In genomic region chr12:110850010-110850928, GRCm38 (mm10) we compare ENCODE assay signal across 8 mouse cellular contexts. TPM values are rescaled to one million over a fixed set of nuclear protein-coding genes. Genes with fewer than 3 reads are reported as not detected.
DNase-seq lines count a peak whose midpoint lies in the region; TF ChIP-seq lines count a peak whose summit lies in the region.

TSS of gene Zfp839 (plus strand) at chr12:110850253.

- no peaks in the 10 kb centered on the region for H3K4me1 ChIP-seq in cortical plate, adult 2 months (ENCODE audit: control insufficient read depth, insufficient read depth, low read length)
- peaks cover 73% of the 10 kb centered on the region for H3K4me1 ChIP-seq in megakaryocyte, embryonic 14.5 days

- no peaks in the 10 kb centered on the region for H3K9me3 ChIP-seq in megakaryocyte, embryonic 14.5 days

- H3K27ac ChIP-seq in cortical plate, adult 2 months (ENCODE audit: insufficient read depth, low read length) = peak within 1 kb of the TSS; percentile 43

- TF ChIP-seq POLR2A in cortical plate, adult 2 months (IDR thresholded peaks at IDR 0.05; ENCODE audit: extremely low read depth, insufficient read depth, low read length) = peak; percentile 72; the same call in 1 of the 2 replicates

- no peak for TF ChIP-seq CTCF in cortical plate, adult 2 months (IDR thresholded peaks at IDR 0.05; ENCODE audit: extremely low read depth, insufficient read depth, low read length)

- peaks cover 18% of the 10 kb centered on the region for H3K36me3 ChIP-seq in megakaryocyte, embryonic 14.5 days (replicated peaks; ENCODE audit: low read length)

- H3K27me3 ChIP-seq in megakaryocyte, embryonic 14.5 days (replicated peaks) = no peaks in the 10 kb centered on the region

- DNase-seq in ZHBTc4 (ENCODE audit: low read depth, low spot score) = peak; percentile 90
- peak; percentile 76 to 79 for DNase-seq in gastrocnemius, adult 8-10 months (ENCODE audit: low spot score in 2 of 2)
- peak; percentile 76 for DNase-seq in induced T-regulatory cell, adult 2 months (ENCODE audit: low read depth)
- peak; percentile 60 to 84 for DNase-seq in left cerebral cortex, adult 9 months (ENCODE audit: low spot score in 2 of 2)
- peak; percentile 92 for DNase-seq in right cerebral cortex, postnatal 10 days (ENCODE audit: low spot score in 2 of 2)
- DNase-seq in urinary bladder, postnatal 14 days (ENCODE audit: low spot score) = peak; percentile 88

- H3K4me3 ChIP-seq in cortical plate, adult 2 months (ENCODE audit: insufficient read depth, low read length) = peak within 1 kb of the TSS; percentile 66
- H3K4me3 ChIP-seq in megakaryocyte, embryonic 14.5 days (replicated peaks) = peak within 1 kb of the TSS; percentile 96

RNA-seq across cellular contexts. Expression of gene Zfp839, which starts in this region (rescaled TPM):
- polyA plus RNA-seq in cortical plate, adult 2 months (2012; rRNA removed) = 7.0 and 7.8 TPM in 2 replicates
- total RNA-seq in gastrocnemius, adult 8-10 months (2022) = 1 to 10 TPM; 7.8 to 9.6 (median 8.4) TPM
- 1.0 and 4.3 TPM in 2 replicates for polyA plus RNA-seq in megakaryocyte, embryonic 14.5 days (2012; ENCODE audit: insufficient read depth, low replicate concordance)

Comparison
In these comparisons a context has a peak if more than half of its experiments do, and no peak if none do; other contexts are left out.
1. Peak in every context shown above with its lines: DNase-seq, H3K4me3 ChIP-seq and H3K27ac ChIP-seq.